Mouse (Mus musculus): ENCODE measurements around the gene 9530077C05Rik. TPM values are rescaled to one million over a fixed set of nuclear protein-coding genes. Genes with fewer than 3 reads are reported as not detected.
A peak's percentile ranks its signal among the peaks of the same experiment; 100 is the strongest.

9530077C05Rik gene
- total RNA-seq (2021), result under 1 TPM; 0.36 to 0.59 TPM
- long read RNA-seq, experiment 1, result 0 reads
- long read RNA-seq, experiment 2, partial matches to known transcripts, result 0 of 1 reads
- long read RNA-seq, experiment 2, other reads (novel, unspliced or antisense), result 1 of 1 reads

GRCm38 (mm10) chr9:22411002-22411857, at the start of gene 9530077C05Rik:
9530077C05Rik (plus strand) TSS chr9:22411513.
- H3K4me3 ChIP-seq, result peak within 1 kb of the TSS; percentile 77
- peak; percentile 97 for DNase-seq
- intact Hi-C loops (cut with DNase I), result loop anchor here (1.0 to 10.0 kb wide), 3 partner anchors 21 to 186 kb away; partner anchors contain the start of genes Rp9 and Zfp809
- peak; percentile 87 for TF ChIP-seq CTCF (IDR thresholded peaks at IDR 0.05)
- H3K27ac ChIP-seq, result peak within 1 kb of the TSS; percentile 79

GRCm38 (mm10) chr9:22366221-22366620, 45.1 kb upstream of the 9530077C05Rik start:
- no peak for DNase-seq
- TF ChIP-seq CTCF (IDR thresholded peaks at IDR 0.05), result no peak
- intact Hi-C loops (cut with DNase I), result no loop called here
- Histone ChIP-seq H3K27ac (no peak overlapping the region), H3K4me3 (no peak overlapping the region)

GRCm38 (mm10) chr9:22366621-22367020, 44.7 kb upstream of the 9530077C05Rik start:
- Histone ChIP-seq H3K4me3 (no peak overlapping the region), H3K27ac (no peak overlapping the region)
- peak; percentile 13 for DNase-seq
- intact Hi-C loops (cut with DNase I), result no loop called here
- TF ChIP-seq CTCF (IDR thresholded peaks at IDR 0.05), result no peak

GRCm38 (mm10) chr9:22368030-22368429, 43.3 kb upstream of the 9530077C05Rik start:
- peak overlapping the region; percentile 49 for H3K27ac ChIP-seq
- intact Hi-C loops (cut with DNase I), result no loop called here
- no peak for DNase-seq
- TF ChIP-seq CTCF (IDR thresholded peaks at IDR 0.05), result no peak
- H3K4me3 ChIP-seq, result peak overlapping the region; percentile 10

GRCm38 (mm10) chr9:22372760-22373159, 38.6 kb upstream of the 9530077C05Rik start:
- Histone ChIP-seq H3K4me3 (no peak overlapping the region), H3K27ac (no peak overlapping the region)
- no peak for DNase-seq
- TF ChIP-seq CTCF (IDR thresholded peaks at IDR 0.05), result no peak
- intact Hi-C loops (cut with DNase I), result no loop called here

GRCm38 (mm10) chr9:22376086-22376485, 35.2 kb upstream of the 9530077C05Rik start:
- no peak for DNase-seq
- intact Hi-C loops (cut with DNase I), result no loop called here
- no peak for TF ChIP-seq CTCF (IDR thresholded peaks at IDR 0.05)
- H3K27ac ChIP-seq, result no peak overlapping the region
- H3K4me3 ChIP-seq, result no peak overlapping the region

- H3K4me3 ChIP-seq, result no peak overlapping the region
- no peak overlapping the region for H3K27ac ChIP-seq
- intact Hi-C loops (cut with DNase I), result no loop called here
- no peak for DNase-seq
- TF ChIP-seq CTCF (IDR thresholded peaks at IDR 0.05), result no peak
Observed at GRCm38 (mm10) chr9:22385890-22386289, 25.4 kb upstream of the 9530077C05Rik start.

- no peak for TF ChIP-seq CTCF (IDR thresholded peaks at IDR 0.05)
- intact Hi-C loops (cut with DNase I), result no loop called here
- DNase-seq, result no peak
- Histone ChIP-seq H3K27ac (no peak overlapping the region), H3K4me3 (peak overlapping the region; percentile 95; the same call in 1 of the 2 replicates)
Observed at GRCm38 (mm10) chr9:22387901-22388300, 23.4 kb upstream of the 9530077C05Rik start.

GRCm38 (mm10) chr9:22388401-22388980, 22.8 kb upstream of the 9530077C05Rik start:
- H3K27ac ChIP-seq, result no peak overlapping the region; the same call in 1 of the 2 replicates
- intact Hi-C loops (cut with DNase I), result no loop called here
- peak overlapping the region; percentile 95 for H3K4me3 ChIP-seq
- DNase-seq, result peak; percentile 26
- TF ChIP-seq CTCF (IDR thresholded peaks at IDR 0.05), result no peak

- DNase-seq, result peak; percentile 95
- TF ChIP-seq CTCF (IDR thresholded peaks at IDR 0.05), result peak; percentile 25
- peak within 1 kb of the TSS; percentile 95 for H3K4me3 ChIP-seq
- H3K27ac ChIP-seq, result peak within 1 kb of the TSS; percentile 95
- intact Hi-C loops (cut with DNase I), result no loop called here
Observed at GRCm38 (mm10) chr9:22389021-22389476, 22.3 kb upstream of the 9530077C05Rik start, which contains the start of gene Anln. Anln (minus strand) TSS chr9:22389188.

GRCm38 (mm10) chr9:22389736-22390245, 21.5 kb upstream of the 9530077C05Rik start:
- Histone ChIP-seq H3K27ac (peak overlapping the region; percentile 95), H3K4me3 (peak overlapping the region; percentile 95)
- intact Hi-C loops (cut with DNase I), result loop anchor here (1.0 kb wide), 1 partner anchor 22 kb away; the partner anchor contains the start of gene 9530077C05Rik
- TF ChIP-seq CTCF (IDR thresholded peaks at IDR 0.05), result no peak
- no peak for DNase-seq

GRCm38 (mm10) chr9:22390390-22390789, 20.9 kb upstream of the 9530077C05Rik start:
- Histone ChIP-seq H3K27ac (no peak overlapping the region), H3K4me3 (no peak overlapping the region)
- intact Hi-C loops (cut with DNase I), result loop anchor here (1.0 kb wide), 1 partner anchor 21 kb away; the partner anchor contains the start of gene 9530077C05Rik
- no peak for TF ChIP-seq CTCF (IDR thresholded peaks at IDR 0.05)
- DNase-seq, result no peak

Data from gastrocnemius, adult 2 months (tissue).